Mouse (Mus musculus) intestine, embryonic 14.5 days (tissue): ENCODE results near the gene H2-DMb1. TPM values are rescaled to one million over a fixed set of nuclear protein-coding genes. Genes with fewer than 3 reads are reported as not detected.

Experiments used
- ATAC-seq: fragments of 200-750 bp; cut with Nextera tagmentation; replicated peaks from 2 replicates; pipeline ENCODE4 v1.8.0; 2017; ENCODE audit warnings: low read depth, moderate number of reproducible peaks, moderate TSS enrichment, moderate library complexity; ENCODE audit not compliant: low FRiP score, low TSS enrichment
- DNase-seq: peaks from one replicate; pipeline ENCODE4 v3.0.0-alpha.2; 2018; ENCODE audit warnings: low spot score
- H3K27ac ChIP-seq: fragments of 300-500 bp; sonication (generic); 2 replicates; pipeline ENCODE4 v1.5.1; 2014; ENCODE audit warnings: low read depth, mild to moderate bottlenecking, control low read depth
- H3K27me3 ChIP-seq: fragments of 300-500 bp; sonication (generic); replicated peaks from 2 replicates; pipeline ENCODE4 v1.6.1; 2014; ENCODE audit warnings: low read length, control low read depth; ENCODE audit not compliant: control insufficient read depth, insufficient read depth
- H3K36me3 ChIP-seq: fragments of 300-500 bp; sonication (generic); 2 replicates; pipeline ENCODE4 v1.6.1; 2014; ENCODE audit warnings: low read length, control low read depth; ENCODE audit not compliant: control insufficient read depth, insufficient read depth
- H3K4me1 ChIP-seq: fragments of 300-500 bp; sonication (generic); replicated peaks from 2 replicates; pipeline ENCODE4 v1.6.1; 2014; ENCODE audit warnings: low read length, control low read depth, mixed read lengths; ENCODE audit not compliant: control insufficient read depth, insufficient read depth
- H3K4me2 ChIP-seq: fragments of 300-500 bp; sonication (generic); 2 replicates; pipeline ENCODE4 v1.6.1; 2014; ENCODE audit warnings: low read length
- H3K4me3 ChIP-seq: fragments of 300-500 bp; sonication (generic); 2 replicates; pipeline ENCODE4 v1.5.1; 2014; ENCODE audit warnings: low read depth, low read length, control low read depth, mixed read lengths
- H3K9ac ChIP-seq: fragments of 300-500 bp; sonication (generic); 2 replicates; pipeline ENCODE4 v1.6.1; 2014; ENCODE audit warnings: mild to moderate bottlenecking, low read length
- H3K9me3 ChIP-seq: fragments of 300-500 bp; sonication (generic); 2 replicates; pipeline ENCODE4 v1.6.1; 2016; ENCODE audit warnings: low read length, control low read depth; ENCODE audit not compliant: control insufficient read depth
- WGBS: fragments of 180-500 bp; shearing (Covaris S2); extraction: QIAGEN DNeasy Blood & Tissue Kit; methylation state at CpG from one replicate; pipeline ENCODE4 v1.1.7; 2014; 5-methylcytosine and 5-hydroxymethylcytosine counted together
- polyA plus RNA-seq: library from polyadenylated mRNA; unstranded; fragments of >200 nt; fragmentation: Nextera tagmentation; extraction: Ambion mirVana; gene quantifications from 2 replicates; pipeline ENCODE4 v1.2.1, GENCODE M21; 2014

Gene H2-DMb1
- polyA plus RNA-seq, 1 experiment from 2014 or later: 1.7 TPM

DNA sequence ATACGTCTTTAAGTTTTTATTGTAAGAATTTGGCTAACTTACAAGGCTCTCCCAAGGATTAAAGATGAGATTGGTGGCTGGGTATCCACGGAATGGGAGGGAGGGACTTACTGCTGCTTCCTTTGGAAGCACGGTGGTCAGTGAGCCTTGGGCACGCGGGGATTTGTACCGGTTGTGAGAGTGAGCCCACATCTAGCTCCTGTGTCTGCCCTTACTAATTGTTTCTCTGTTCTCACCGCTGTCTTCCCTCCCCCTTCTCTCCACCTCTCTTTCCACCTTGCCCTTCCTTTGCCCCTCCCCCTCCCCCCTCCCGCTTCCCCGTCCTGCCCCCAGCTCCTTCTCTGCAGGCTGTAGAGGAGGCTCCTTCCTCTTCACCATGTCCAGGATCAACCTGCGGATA lies 55.5 kb downstream of the H2-DMb1 start:
- WGBS: 18% methylated on average over 10 of the region's 10 CpGs
- no peaks in the 10 kb centered on the region for H3K36me3 ChIP-seq
- H3K4me3 ChIP-seq: no peak overlapping the region
- DNase-seq (no peak), ATAC-seq (no peak)
- H3K4me2 ChIP-seq: no peak overlapping the region
- 0 out of 2 replicates have a peak, but pooled peaks cover 3% of the 10 kb centered on the region for H3K9me3 ChIP-seq
- H3K27ac ChIP-seq: no peak overlapping the region
- no peak overlapping the region for H3K9ac ChIP-seq
- H3K27me3 ChIP-seq: peaks cover 50% of the 10 kb centered on the region
- H3K4me1 ChIP-seq: peaks cover 5% of the 10 kb centered on the region; the same call in 1 of the 2 replicates

DNA sequence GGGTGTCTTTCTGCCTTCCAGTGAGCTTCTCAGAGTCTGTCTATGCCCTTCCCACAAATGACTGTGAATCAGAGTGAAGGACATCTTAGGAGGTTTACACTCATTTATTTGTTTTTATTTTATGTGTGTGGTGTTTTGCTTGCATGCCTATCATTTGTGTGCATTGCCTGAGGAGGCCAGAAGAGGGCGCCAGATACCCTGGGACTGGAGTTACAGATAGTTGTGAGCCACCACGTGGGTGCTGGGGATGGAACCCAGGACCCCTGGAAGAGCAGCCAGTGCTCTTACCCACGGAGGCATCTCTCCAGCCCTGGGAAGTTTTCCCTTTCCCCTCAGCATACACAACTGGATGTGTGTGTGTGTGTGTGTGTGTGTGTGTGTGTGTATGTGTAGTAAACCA lies 56.8 kb downstream of the H2-DMb1 start:
- Histone ChIP-seq H3K4me3 (no peak overlapping the region), H3K27ac (no peak overlapping the region), H3K36me3 (no peaks in the 10 kb centered on the region), H3K4me1 (peaks cover 5% of the 10 kb centered on the region; the same call in 1 of the 2 replicates), H3K9ac (no peak overlapping the region), H3K9me3 (0 out of 2 replicates have a peak, but pooled peaks cover 3% of the 10 kb centered on the region), H3K4me2 (no peak overlapping the region), H3K27me3 (peaks cover 58% of the 10 kb centered on the region)
- WGBS: 51% methylated on average over 3 of the region's 3 CpGs
- ATAC-seq (no peak), DNase-seq (no peak)

Other genes starting within 250 kb of the H2-DMb1 start
- 0.23 TPM in 2 replicates for gene Platr17, start 247.9 kb upstream of the H2-DMb1 start, polyA plus RNA-seq
- 41.8 and 42.7 TPM in 2 replicates for gene Daxx, start 243.7 kb upstream of the H2-DMb1 start, polyA plus RNA-seq
- 32.3 and 32.5 TPM in 2 replicates for gene Tapbp, start 237.2 kb upstream of the H2-DMb1 start, polyA plus RNA-seq
- 9.4 and 9.8 TPM in 2 replicates for gene Zbtb22, start 237.2 kb upstream of the H2-DMb1 start, polyA plus RNA-seq
- 31.3 and 34.5 TPM in 2 replicates for gene Rgl2, start 223.5 kb upstream of the H2-DMb1 start, polyA plus RNA-seq
- 163 and 175 TPM in 2 replicates for gene Pfdn6, start 212.7 kb upstream of the H2-DMb1 start, polyA plus RNA-seq
- gene Wdr46, start 212.4 kb upstream of the H2-DMb1 start, polyA plus RNA-seq: 28.6 and 31.8 TPM in 2 replicates
- 3.7 and 4.9 TPM in 2 replicates for gene B3galt4, start 201.6 kb upstream of the H2-DMb1 start, polyA plus RNA-seq
- gene Vps52, start 197.3 kb upstream of the H2-DMb1 start, polyA plus RNA-seq: 32.4 and 35.3 TPM in 2 replicates
- 2,375 and 2,437 TPM in 2 replicates for gene Rps18, start 197.1 kb upstream of the H2-DMb1 start, polyA plus RNA-seq
- 105 and 137 TPM in 2 replicates for gene H2-K1, start 152.7 kb upstream of the H2-DMb1 start, polyA plus RNA-seq
- gene Ring1, start 128.4 kb upstream of the H2-DMb1 start, polyA plus RNA-seq: 4.4 and 5.9 TPM in 2 replicates
- gene H2-Ke6, start 125.0 kb upstream of the H2-DMb1 start, polyA plus RNA-seq: 49.7 and 53.6 TPM in 2 replicates
- gene Slc39a7, start 121.4 kb upstream of the H2-DMb1 start, polyA plus RNA-seq: 86.4 and 89.5 TPM in 2 replicates
- 21.5 and 28.5 TPM in 2 replicates for gene Rxrb, start 121.3 kb upstream of the H2-DMb1 start, polyA plus RNA-seq
- gene Col11a2, start 113.6 kb upstream of the H2-DMb1 start, polyA plus RNA-seq: 0.44 and 0.66 TPM in 2 replicates
- 0.75 and 1.1 TPM in 2 replicates for gene H2-Oa, start 60.7 kb upstream of the H2-DMb1 start, polyA plus RNA-seq
- 11.0 and 13.5 TPM in 2 replicates for gene H2-DMa, start 33.5 kb upstream of the H2-DMb1 start, polyA plus RNA-seq
- gene Brd2, start 30.4 kb upstream of the H2-DMb1 start, polyA plus RNA-seq: 124 and 144 TPM in 2 replicates
- gene H2-DMb2, start 9.8 kb upstream of the H2-DMb1 start, polyA plus RNA-seq: 0.15 and 0.42 TPM in 2 replicates
- gene Tap1, start 34.5 kb downstream of the H2-DMb1 start, polyA plus RNA-seq: 4.2 and 4.9 TPM in 2 replicates
- 4.6 and 4.7 TPM in 2 replicates for gene Psmb9, start 34.7 kb downstream of the H2-DMb1 start, polyA plus RNA-seq
- 13.7 and 14.0 TPM in 2 replicates for gene Psmb8, start 44.6 kb downstream of the H2-DMb1 start, polyA plus RNA-seq
- gene Tap2, start 50.5 kb downstream of the H2-DMb1 start, polyA plus RNA-seq: 2.2 and 2.5 TPM in 2 replicates
- 0.11 TPM in 1 of 2 replicates, not detected in the other for gene H2-Ob, start 85.8 kb downstream of the H2-DMb1 start, polyA plus RNA-seq
- gene H2-Ab1, start 104.6 kb downstream of the H2-DMb1 start, polyA plus RNA-seq: 12.2 and 12.9 TPM in 2 replicates
- gene H2-Aa, start 134.8 kb downstream of the H2-DMb1 start, polyA plus RNA-seq: 4.7 and 5.8 TPM in 2 replicates
- 4.1 and 4.3 TPM in 2 replicates for gene H2-Eb1, start 152.8 kb downstream of the H2-DMb1 start, polyA plus RNA-seq
- not detected in 2 replicates for gene H2-Eb2, start 172.6 kb downstream of the H2-DMb1 start, polyA plus RNA-seq
- 0.60 and 0.81 TPM in 2 replicates for gene Btnl2, start 201.8 kb downstream of the H2-DMb1 start, polyA plus RNA-seq
- gene Btnl1, start 224.1 kb downstream of the H2-DMb1 start, polyA plus RNA-seq: 0.59 and 1.3 TPM in 2 replicates
- 0.51 and 0.91 TPM in 2 replicates for gene BC051142, start 245.7 kb downstream of the H2-DMb1 start, polyA plus RNA-seq